Mouse (Mus musculus): ENCODE results near the gene Tmem150c.

- TF ChIP-seq CTCF (IDR thresholded peaks at IDR 0.05; ENCODE audit: low read depth) (no peak), EP300 (IDR thresholded peaks at IDR 0.05; ENCODE audit: low read depth) (no peak)
Measured at GRCm38 (mm10) chr5:100044621-100045020, 115.0 kb downstream of the Tmem150c start.

Measured in liver, postnatal 0 days (tissue).